Mouse (Mus musculus): ENCODE results near the gene Wrap53. TPM values are rescaled to one million over a fixed set of nuclear protein-coding genes. Genes with fewer than 3 reads are reported as not detected.
"Not testable (repeated sequence)": the region's sequence is repeated elsewhere in the genome, so short reads cannot be mapped to it uniquely, and the experiment has no call there.

Gene Wrap53
- total RNA-seq, 2 experiments from 2014 or later = 14.3 to 14.8 TPM

GRCm38 (mm10) chr11:69534990-69535389 is 45.1 kb downstream of the Wrap53 start:
- no peak for DNase-seq (ENCODE audit: low spot score in 2 of 2)

- no peak for DNase-seq (ENCODE audit: low spot score in 2 of 2)
Observed at GRCm38 (mm10) chr11:69532480-69533150, 47.4 kb downstream of the Wrap53 start.

GRCm38 (mm10) chr11:69530755-69531154 is 49.3 kb downstream of the Wrap53 start:
- not testable (repeated sequence) for DNase-seq (ENCODE audit: low spot score in 2 of 2)

GRCm38 (mm10) chr11:69530281-69530680 is 49.8 kb downstream of the Wrap53 start:
- DNase-seq (ENCODE audit: low spot score in 2 of 2) = not testable (repeated sequence)

GRCm38 (mm10) chr11:69528031-69528390 is 52.0 kb downstream of the Wrap53 start:
- DNase-seq (ENCODE audit: low spot score in 2 of 2) = no peak

GRCm38 (mm10) chr11:69527098-69528030 is 52.7 kb downstream of the Wrap53 start:
- peak in 1 of 2 experiments; percentile 39 for DNase-seq (ENCODE audit: low spot score in 2 of 2)

GRCm38 (mm10) chr11:69526631-69527030 is 53.4 kb downstream of the Wrap53 start:
- no peak for DNase-seq (ENCODE audit: low spot score in 2 of 2)

GRCm38 (mm10) chr11:69525661-69526060 is 54.4 kb downstream of the Wrap53 start:
- DNase-seq (ENCODE audit: low spot score in 2 of 2) = no peak

- no peak for DNase-seq (ENCODE audit: low spot score in 2 of 2)
Observed at GRCm38 (mm10) chr11:69523651-69524050, 56.4 kb downstream of the Wrap53 start.

GRCm38 (mm10) chr11:69521526-69522149 is 58.4 kb downstream of the Wrap53 start:
- DNase-seq (ENCODE audit: low spot score in 2 of 2) = no peak

- DNase-seq (ENCODE audit: low spot score in 2 of 2) = no peak
Observed at GRCm38 (mm10) chr11:69519976-69520375, 60.1 kb downstream of the Wrap53 start.

GRCm38 (mm10) chr11:69516661-69517060 is 63.4 kb downstream of the Wrap53 start:
- no peak for DNase-seq (ENCODE audit: low spot score in 2 of 2)

- no peak for DNase-seq (ENCODE audit: low spot score in 2 of 2)
Observed at GRCm38 (mm10) chr11:69516151-69516640, 63.9 kb downstream of the Wrap53 start.

- peak; percentile 28 to 71 for DNase-seq (ENCODE audit: low spot score in 2 of 2)
Observed at GRCm38 (mm10) chr11:69513840-69514239, 66.2 kb downstream of the Wrap53 start.

Other genes starting within 250 kb of the Wrap53 start
- gene Rnf227, start 239.8 kb downstream of the Wrap53 start, total RNA-seq (2021) = 100 to 1,000 TPM; 124 to 132 TPM
- gene Chd3, start 210.8 kb downstream of the Wrap53 start, total RNA-seq (2021) = 100 to 1,000 TPM; 531 to 556 TPM
- gene Naa38, start 184.8 kb downstream of the Wrap53 start, total RNA-seq (2021) = 100 to 1,000 TPM; 107 to 123 TPM
- gene Cyb5d1, start 184.6 kb downstream of the Wrap53 start, total RNA-seq (2021) = 10 to 100 TPM; 47.8 to 51.2 TPM
- gene Tmem88, start 182.0 kb downstream of the Wrap53 start, total RNA-seq (2021) = 1 to 10 TPM; 2.5 to 2.7 TPM
- 10 to 100 TPM; 35.7 to 39.3 TPM for gene Kdm6b, start 166.6 kb downstream of the Wrap53 start, total RNA-seq (2021)
- 1 to 10 TPM; 3.9 to 4.3 TPM for gene Dnah2, start 31.1 kb downstream of the Wrap53 start, total RNA-seq (2021)
- gene Efnb3, start 20.1 kb downstream of the Wrap53 start, total RNA-seq (2021) = 100 to 1,000 TPM; 126 to 137 TPM
- gene Trp53, start 104 bp upstream of the Wrap53 start, total RNA-seq (2021) = 10 to 100 TPM; 25.5 to 26.9 TPM
- gene Atp1b2, start 25.7 kb upstream of the Wrap53 start, total RNA-seq (2021) = 100 to 1,000 TPM; 402 to 407 TPM
- not detected for gene Shbg, start 37.6 kb upstream of the Wrap53 start, total RNA-seq (2021)
- 10 to 100 TPM in 1 of 2 experiments, 1 to 10 TPM in 1; 9.5 to 12.1 TPM for gene Sat2, start 41.8 kb upstream of the Wrap53 start, total RNA-seq (2021)
- 100 to 1,000 TPM; 139 to 142 TPM for gene Fxr2, start 52.7 kb upstream of the Wrap53 start, total RNA-seq (2021)
- gene Sox15, start 75.1 kb upstream of the Wrap53 start, total RNA-seq (2021) = not detected
- 10 to 100 TPM; 56.2 to 60.3 TPM for gene Mpdu1, start 82.4 kb upstream of the Wrap53 start, total RNA-seq (2021)
- gene Cd68, start 85.9 kb upstream of the Wrap53 start, total RNA-seq (2021) = 10 to 100 TPM; 13.1 to 13.8 TPM
- 100 to 1,000 TPM; 325 to 357 TPM for gene Eif4a1, start 92.2 kb upstream of the Wrap53 start, total RNA-seq (2021)
- 10 to 100 TPM; 96.1 to 97.5 TPM for gene Senp3, start 101.8 kb upstream of the Wrap53 start, total RNA-seq (2021)
- gene Tnfsf13, start 105.5 kb upstream of the Wrap53 start, total RNA-seq (2021) = 1 to 10 TPM; 1.9 to 2.0 TPM
- gene Tnfsf12, start 115.6 kb upstream of the Wrap53 start, total RNA-seq (2021) = 10 to 100 TPM; 11.4 to 12.4 TPM
- 1 to 10 TPM; 1.2 to 1.6 TPM for gene Tnfsfm13, start 115.8 kb upstream of the Wrap53 start, total RNA-seq (2021)
- 10 to 100 TPM; 55.6 to 55.9 TPM for gene Polr2a, start 178.4 kb upstream of the Wrap53 start, total RNA-seq (2021)
- gene Slc35g3, start 181.7 kb upstream of the Wrap53 start, total RNA-seq (2021) = not detected
- gene Zbtb4, start 185.7 kb upstream of the Wrap53 start, total RNA-seq (2021) = 100 to 1,000 TPM; 147 to 152 TPM
- gene Chrnb1, start 215.7 kb upstream of the Wrap53 start, total RNA-seq (2021) = 1 to 10 TPM in 1 of 2 experiments, under 1 TPM in 1; 0.52 to 1.0 TPM
- 10 to 100 TPM; 27.4 to 27.6 TPM for gene Fgf11, start 221.6 kb upstream of the Wrap53 start, total RNA-seq (2021)
- not detected for gene Tmem102, start 225.4 kb upstream of the Wrap53 start, total RNA-seq (2021)
- not detected for gene Gm39566, start 235.0 kb upstream of the Wrap53 start, total RNA-seq (2021)
- gene Spem2, start 238.2 kb upstream of the Wrap53 start, total RNA-seq (2021) = not detected
- gene Spem1, start 241.9 kb upstream of the Wrap53 start, total RNA-seq (2021) = under 1 TPM in 1 of 2 experiments, not detected in 1; 0.62 TPM

All from layer of hippocampus, adult 18-20 months (tissue).